Mouse (Mus musculus) large intestine, adult 2 months (tissue): ENCODE measurements at regions not wholly inside any gene's neighbourhood (a gene's known extent, or its start where the extent isn't known, plus 50 kb on each side); places are given as distances from the start of the nearest gene placed in this dataset.

Experiments used
- DNase-seq: peaks from one replicate; pipeline ENCODE4 v3.0.0-alpha.2; 2012; ENCODE audit warnings: low read depth, low spot score
- WGBS: fragments of 180-500 bp; shearing (Covaris S2); methylation state at CpG from one replicate; pipeline ENCODE4 v1.1.7; 2018; 5-methylcytosine and 5-hydroxymethylcytosine counted together

DNA sequence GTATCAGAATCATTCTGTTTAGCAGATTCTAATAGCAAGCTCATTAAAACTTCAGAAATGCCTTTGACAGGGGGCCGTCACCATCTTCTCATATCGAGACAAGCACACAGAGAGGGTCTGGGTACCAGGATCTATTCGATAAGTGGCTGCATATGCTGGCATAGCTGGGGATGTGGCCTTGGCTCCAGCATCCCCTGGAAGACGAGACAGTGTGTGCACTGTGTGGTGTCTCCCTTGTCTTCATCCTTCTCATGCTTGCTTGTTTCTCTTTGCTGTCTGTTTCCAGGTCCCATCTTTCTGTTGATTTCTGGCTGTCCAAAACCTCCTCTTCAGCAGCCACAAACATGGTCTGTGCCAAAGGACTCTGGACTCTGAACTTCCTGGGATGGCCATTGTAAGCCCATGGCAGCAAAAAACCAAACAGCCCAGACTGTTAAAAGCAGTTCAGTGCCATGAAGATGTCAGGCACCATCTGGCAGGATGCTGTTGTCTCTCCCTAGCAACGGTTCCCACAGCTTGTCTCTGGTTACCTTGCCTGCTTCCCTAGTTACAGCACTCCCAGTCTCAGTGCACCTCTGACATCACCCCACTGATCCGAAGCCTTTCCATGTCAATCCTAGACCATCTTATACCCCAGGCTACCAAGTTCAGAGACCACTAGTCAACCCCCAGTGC is 56.5 kb downstream of the Kctd12 start:
- 70% methylated on average over 6 of the region's 6 CpGs for WGBS
- DNase-seq = no peak

DNA sequence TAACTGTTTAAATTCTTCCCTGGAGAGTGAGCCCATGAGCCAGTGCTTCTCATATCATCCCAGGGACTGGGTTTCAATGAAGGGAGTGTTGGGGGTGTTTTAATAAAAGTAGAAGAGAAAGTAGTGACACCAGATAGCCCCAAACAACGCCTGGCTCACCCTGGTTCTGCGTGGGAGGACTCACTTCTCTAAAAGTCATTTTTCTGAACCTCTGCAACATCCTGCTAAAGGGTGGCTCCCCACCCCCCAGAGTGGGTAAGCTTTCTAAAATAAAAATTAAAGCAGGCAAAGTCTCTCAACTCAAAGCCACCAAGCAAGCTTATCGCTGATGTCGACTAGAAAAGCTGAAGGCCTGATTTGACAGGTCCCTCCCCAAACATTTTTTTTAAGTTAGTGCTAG is 57.8 kb downstream of the Kctd12 start:
- DNase-seq = no peak
- 87% methylated on average over 4 of the region's 4 CpGs for WGBS

DNA sequence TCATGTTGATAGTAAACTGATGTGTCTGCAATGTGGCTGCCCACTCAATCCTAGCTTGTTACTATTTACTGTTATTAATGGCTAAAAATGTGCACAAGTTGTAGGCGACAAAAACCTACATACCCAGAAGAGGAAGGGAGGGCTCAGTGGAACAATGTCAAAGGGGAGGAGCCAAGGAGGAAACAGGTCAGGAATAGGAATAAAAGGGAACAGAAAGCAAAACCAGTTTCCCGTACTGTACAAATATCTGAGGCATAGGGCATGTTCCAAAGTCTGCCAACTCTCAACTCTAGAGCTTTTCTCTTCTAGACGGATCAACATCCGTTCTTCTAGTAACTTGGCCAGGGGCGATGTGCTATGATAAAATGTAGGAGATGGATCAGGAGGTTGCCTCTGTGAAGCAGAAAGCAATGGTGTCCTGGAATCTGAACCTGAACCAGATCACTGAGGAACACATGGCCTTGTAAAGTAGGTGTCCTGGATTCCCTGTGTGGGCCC is 59.9 kb downstream of the Kctd12 start:
- WGBS = 43% methylated on average over 5 of the region's 5 CpGs

DNA sequence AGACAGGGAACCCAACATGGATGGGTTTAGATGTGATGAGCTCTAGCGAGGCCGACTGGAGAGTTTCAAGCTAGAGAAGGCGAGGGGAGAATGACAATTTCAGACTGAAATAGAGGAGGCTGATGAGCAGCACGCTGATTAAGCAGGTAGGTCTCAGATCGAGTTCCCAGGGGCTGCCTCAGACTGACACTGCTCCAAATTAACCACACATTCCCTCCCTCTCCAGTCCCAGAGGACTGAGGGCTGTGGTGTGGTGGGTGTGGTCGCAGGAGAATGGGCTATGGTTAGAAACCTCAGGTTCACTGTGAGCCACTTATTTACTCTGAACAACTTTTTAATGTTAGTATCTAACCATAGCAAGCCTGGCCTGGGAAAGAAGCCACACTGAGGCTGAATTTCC is 62.0 kb downstream of the Kctd12 start:
- DNase-seq = no peak
- 73% methylated on average over 6 of the region's 6 CpGs for WGBS

More for the DNA sequence above, 59.9 kb downstream of the Kctd12 start:
- DNase-seq = peak; percentile 35

DNA sequence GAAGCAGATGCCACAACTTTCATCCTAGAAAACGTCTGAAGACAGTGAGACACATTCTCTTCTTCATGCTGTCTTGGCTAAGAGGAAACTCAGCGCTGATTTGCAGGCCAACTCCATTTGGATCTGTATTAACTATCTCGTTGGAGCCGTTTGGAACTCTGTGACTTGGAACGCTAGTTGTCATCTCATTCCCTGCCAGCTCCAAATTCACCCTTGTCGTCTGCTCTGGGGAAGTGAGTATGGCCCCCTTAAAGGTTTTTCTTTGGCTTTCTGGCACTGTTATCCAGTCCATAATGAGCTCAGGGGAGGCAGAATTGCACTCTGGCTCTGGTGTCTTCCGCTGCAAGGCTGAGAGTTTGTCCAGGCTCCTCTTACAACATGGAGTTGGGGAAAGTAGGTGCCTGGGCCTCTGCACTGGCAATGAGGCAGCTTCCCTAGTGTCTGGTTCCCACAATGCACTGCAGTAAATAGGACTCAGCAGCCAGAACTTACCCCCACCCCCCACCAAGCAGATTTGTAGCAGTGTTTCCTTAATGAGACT is 63.1 kb downstream of the Kctd12 start:
- no peak for DNase-seq
- 80% methylated on average over 7 of the region's 7 CpGs for WGBS

DNA sequence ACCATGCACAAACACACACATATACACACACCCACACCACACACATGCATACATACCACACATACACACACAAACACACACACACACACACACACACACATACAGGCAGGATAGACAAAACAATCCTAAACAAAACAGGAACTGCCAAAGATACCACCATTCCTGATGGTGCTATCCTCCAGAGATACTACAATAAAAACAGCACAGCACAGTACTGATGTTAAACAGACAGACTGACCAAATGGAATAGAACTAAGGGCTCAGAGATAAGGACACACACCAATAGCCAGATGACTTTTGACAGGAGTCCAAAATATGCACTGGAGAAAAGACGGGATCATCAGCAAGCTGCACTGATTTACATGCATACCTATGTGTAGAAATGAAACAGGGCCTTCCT is 64.5 kb downstream of the Kctd12 start:
- 63% methylated on average over 1 of the region's 1 CpGs for WGBS
- no peak for DNase-seq

DNA sequence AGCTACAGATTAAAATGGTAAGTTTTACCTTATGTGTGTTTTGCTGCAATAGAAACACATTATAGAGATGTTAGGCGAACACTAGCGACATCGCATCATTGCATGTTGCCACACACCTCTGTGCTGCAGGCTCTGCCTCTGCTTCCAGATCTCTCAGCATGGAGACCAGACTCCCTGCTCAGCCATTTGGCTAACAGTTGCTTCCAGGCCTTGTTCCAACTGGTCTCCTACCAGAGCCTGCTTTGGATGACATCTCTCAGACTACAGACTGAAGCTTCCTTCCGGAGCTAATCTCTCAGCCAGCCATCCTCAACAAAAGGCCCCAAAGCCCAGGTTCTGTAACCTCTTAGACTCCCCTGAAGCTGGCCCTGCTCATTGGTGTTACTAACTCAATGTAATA is 66.5 kb downstream of the Kctd12 start:
- 90% methylated on average over 4 of the region's 4 CpGs for WGBS
- no peak for DNase-seq

DNA sequence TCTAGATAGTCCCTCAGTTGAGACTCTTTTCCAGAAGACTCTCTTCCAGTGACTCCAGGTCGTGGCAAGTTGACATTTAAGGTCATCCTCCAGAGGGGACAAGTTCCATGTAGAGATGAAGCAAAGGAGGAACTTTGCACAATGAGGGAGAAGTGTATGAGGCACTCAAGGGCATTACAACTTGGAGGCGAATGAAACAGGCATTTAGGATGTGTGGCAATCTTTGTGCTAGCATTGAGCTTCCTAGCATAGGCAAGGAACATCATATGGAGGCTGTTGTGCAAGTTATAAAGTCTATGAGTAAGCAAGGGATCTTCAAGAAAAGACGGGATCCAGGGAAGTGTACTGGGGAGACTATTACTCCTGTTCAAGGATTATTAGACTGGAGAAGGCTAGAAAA is 70.9 kb downstream of the Kctd12 start:
- DNase-seq = no peak
- 59% methylated on average over 3 of the region's 3 CpGs for WGBS

DNA sequence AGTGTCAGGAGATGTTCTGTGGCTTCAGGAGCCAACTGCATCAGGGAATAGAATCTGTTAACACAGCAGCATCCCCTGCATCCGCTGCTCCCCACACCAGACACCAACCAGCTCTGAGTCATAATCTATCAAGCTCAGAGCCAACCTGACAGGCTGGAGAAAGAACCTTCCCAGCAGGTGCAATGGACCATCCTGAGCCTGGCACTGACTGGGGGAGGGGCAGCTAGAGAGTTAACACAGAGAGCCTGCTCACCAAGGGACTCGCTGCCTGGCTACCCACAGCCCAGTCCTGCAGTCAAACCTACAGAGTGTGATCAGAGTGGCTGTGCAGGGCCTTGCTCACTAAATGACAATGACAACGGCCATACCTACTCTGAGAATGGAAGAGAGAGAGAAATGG is 73.4 kb downstream of the Kctd12 start:
- 79% methylated on average over 3 of the region's 3 CpGs for WGBS
- no peak for DNase-seq

DNA sequence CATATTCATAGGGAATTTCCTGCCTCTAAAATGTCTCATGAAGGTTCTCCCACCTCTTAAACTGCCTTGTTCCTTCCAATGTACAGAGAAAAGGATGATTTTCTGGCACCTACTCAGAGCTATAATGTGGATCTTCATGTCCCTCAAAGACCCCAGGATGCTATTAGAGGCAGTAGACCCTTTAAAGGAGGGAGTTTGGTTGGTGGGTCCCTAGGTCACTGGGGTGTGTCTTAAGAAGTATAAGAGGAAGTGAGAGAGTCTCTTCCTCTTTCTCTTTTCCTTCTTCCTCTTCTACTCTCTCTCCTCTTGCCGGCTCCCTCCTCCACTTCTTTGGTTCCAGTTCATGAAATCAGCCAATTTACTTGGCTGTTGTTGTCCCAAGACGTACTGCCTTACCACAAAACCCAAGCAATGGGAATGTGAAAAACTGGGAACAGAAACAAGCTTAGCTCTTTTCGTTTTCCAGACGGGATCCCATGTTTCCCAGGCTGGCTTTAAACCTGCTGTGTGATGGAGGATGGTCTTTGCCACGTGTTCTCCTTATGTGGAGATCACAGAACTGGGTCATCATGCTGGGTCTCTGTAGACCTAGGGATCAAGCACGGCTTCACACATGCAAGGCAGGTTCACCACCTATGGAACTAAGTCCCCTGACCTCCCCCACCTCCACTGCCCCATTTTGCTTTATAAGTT is 74.9 kb downstream of the Kctd12 start:
- DNase-seq = no peak
- WGBS = 75% methylated on average over 6 of the region's 6 CpGs

DNA sequence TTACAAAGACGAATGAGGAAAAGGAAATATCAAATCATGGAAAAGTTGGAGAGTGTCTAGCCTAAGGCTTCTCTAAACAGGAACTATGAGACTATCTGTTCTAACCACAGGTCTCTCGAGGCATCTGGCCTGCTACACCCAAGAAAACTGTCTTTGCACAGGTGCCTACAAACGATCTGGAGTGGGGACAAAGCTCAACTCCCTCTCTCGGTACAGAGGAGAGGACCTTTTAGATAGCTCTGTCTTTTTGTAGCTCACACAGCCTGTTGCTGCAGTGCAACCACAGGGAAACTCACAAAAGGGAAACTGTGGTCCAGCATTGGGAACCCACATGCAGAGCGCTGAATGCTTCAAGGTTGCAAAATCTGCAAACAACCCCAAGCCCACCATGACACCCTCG is 75.6 kb downstream of the Kctd12 start:
- no peak for DNase-seq
- 46% methylated on average over 6 of the region's 6 CpGs for WGBS

DNA sequence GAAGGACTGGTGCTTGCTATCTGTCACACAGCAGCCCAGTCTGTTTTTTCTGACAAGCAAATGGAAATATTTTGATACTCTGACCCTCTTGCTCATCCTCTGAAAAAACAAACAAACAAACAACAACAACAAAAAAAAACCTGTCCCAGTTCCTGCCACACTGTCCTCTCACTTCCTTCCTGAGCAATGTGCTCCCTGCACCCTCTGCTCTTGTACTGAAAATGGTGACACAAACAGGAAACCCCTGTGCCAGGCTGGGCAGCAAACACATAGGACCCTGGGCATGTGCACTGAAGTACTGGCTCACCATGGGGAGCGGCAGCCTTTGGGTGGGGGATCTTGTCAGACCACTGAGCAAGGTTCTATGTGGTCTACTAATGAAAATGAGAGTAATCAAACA is 76.2 kb downstream of the Kctd12 start:
- 95% methylated on average over 1 of the region's 1 CpGs for WGBS
- DNase-seq = no peak

DNA sequence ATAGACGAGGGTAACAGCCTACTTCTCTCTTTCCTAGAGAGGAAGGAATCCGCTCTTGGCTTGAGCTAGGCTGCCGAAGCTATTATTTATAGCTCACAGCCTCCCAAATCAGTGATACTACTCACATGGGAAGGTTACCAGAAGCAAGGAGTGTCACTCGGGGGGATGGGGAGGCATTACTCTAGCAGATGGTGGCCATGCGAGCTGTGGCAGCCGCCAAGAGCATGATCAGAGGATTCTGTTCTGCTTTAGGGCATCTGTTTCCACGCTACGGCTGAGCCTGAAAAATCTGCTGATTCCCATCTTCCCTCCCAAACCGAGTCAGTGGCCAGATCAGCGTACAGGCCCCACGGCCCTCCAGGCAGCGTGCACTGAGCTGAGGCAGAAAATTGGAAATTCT is 79.5 kb downstream of the Kctd12 start:
- no peak for DNase-seq
- 53% methylated on average over 12 of the region's 12 CpGs for WGBS

DNA sequence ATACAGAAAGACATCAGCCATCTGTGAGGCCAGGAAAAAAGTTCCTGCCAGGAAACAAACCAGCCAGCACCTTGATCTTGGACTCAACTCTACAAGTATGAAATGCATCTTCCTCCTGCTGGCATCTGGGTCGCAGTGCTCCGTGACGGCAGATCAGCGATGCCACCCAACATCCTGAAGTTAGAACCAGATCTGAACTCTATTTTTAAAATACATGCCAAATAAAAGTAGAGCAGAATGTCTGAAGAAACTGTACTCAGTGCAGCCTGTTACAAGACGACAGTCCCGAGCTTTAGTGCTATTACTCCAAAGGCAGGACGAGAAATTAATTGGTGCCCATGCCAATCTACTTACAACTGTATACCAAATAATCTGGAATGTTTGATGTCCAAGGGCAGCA is 80.2 kb downstream of the Kctd12 start:
- 76% methylated on average over 7 of the region's 7 CpGs for WGBS

DNA sequence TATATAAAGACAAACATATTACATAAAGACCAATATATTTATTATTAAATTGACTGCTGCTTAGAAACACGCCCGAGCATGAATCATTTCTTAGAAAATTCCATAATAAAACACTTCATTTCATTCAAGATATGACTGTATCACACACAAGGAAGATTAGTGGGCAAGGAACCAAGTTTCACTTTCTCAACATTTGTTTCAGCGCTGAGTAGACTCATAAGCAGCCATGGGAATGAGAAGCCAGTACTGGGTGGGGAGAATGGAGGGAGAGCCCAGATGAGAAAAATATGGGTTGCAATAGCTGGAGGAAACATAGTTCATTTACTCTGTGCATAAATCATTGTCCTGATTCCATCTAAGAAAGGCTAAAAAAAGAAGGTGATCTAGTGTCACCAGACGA is 84.0 kb downstream of the Kctd12 start:
- 30% methylated on average over 4 of the region's 4 CpGs for WGBS

More for the DNA sequence above, 80.2 kb downstream of the Kctd12 start:
- no peak for DNase-seq

DNA sequence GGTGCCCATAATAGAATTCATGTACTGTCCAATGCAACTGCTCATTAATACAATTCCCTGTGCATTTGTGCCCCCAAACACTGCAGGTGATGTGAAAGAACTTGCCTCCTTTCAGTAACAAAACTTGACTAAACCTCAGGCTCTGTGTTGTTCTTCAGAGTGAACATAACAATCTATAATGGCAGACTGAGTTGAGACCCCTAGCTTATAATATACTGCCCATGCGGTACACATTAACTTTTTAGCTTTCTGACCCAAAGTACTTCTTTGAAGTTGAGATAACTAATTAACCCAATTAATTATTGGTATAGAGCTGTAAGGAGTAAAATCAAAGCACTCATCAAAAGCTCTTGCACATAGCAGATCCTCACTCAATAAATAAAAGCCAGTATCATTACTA is 85.4 kb downstream of the Kctd12 start:
- no peak for DNase-seq
- WGBS = 92% methylated on average over 1 of the region's 1 CpGs

More for the DNA sequence above, 84.0 kb downstream of the Kctd12 start:
- peak; percentile 25 for DNase-seq

DNA sequence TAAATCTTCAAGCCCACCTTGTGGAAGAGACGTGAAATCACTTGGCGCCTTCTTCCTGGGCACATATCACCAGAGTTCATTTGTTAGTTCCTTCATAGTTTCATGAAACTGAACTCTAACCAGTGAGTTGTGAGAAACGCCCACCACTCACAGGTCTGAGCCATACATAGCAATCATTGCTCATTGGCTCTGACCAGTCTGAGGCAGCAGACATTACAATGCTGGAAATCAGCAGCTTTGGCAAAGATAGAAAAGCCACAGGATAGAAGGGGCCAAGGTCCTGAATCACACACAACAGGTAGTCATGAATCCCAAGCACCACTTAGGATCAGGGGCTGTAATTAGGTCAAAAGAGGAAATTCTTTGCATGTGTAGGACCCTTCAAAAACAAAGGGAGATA is 85.9 kb downstream of the Kctd12 start:
- DNase-seq = no peak
- WGBS = 84% methylated on average over 3 of the region's 3 CpGs

DNA sequence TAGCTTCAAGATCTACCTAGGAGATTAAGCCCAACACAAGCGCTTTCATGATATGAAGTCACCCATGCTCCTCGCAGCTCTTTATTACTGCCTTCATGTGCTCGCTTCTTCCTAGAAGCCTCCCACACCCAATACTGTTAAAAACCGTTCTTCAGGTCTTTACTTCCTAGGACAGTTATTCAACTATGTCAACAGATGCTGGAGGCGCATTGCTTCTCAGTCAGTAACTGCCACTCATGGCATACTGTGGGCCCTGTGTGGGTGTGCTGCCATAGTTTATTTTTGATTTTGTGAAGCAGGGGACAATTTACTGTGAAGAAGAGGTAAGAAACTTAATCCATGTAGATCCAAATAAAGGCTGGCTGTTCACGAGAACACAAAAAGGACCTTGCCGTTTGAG is 89.2 kb downstream of the Kctd12 start:
- WGBS = 86% methylated on average over 7 of the region's 7 CpGs
- DNase-seq = no peak

DNA sequence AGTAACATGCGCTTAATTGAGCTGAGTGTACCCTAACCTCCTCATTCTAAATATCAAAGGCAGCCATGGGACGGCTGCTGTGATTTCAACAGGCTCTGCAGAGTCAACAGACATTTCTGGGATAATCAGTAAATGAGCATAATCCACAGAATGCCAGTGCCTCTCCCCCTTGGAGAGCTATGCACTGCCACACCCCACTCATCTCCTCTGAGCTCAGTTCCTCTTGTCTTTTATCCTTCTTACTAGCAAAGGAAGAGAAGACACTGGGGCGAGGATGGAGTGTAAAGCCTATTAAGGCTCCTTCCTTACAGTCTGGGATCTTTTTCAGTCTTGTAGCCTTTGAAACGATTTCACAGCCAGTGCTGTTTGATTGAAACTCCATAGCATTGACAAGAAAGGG is 90.9 kb downstream of the Kctd12 start:
- no peak for DNase-seq
- 54% methylated on average over 4 of the region's 4 CpGs for WGBS

DNA sequence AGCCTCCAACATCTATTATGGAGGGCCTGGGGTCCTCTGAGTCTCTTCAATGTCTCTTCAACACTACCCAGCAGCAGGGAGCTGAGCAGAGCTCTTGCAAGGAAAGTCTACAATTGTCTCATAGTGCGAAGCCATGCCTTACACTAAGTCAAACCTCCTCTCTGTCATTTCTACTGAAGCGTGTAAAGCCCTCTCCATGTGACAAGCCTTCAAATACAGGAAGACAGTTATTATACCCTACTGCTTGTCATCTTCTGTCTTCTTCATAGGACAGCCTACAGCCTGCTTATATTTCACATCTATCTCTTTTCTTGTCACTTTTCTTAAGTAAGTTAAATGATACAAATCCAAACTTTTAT is 97.2 kb downstream of the Kctd12 start:
- DNase-seq = no peak
- WGBS = 89% methylated on average over 2 of the region's 2 CpGs

DNA sequence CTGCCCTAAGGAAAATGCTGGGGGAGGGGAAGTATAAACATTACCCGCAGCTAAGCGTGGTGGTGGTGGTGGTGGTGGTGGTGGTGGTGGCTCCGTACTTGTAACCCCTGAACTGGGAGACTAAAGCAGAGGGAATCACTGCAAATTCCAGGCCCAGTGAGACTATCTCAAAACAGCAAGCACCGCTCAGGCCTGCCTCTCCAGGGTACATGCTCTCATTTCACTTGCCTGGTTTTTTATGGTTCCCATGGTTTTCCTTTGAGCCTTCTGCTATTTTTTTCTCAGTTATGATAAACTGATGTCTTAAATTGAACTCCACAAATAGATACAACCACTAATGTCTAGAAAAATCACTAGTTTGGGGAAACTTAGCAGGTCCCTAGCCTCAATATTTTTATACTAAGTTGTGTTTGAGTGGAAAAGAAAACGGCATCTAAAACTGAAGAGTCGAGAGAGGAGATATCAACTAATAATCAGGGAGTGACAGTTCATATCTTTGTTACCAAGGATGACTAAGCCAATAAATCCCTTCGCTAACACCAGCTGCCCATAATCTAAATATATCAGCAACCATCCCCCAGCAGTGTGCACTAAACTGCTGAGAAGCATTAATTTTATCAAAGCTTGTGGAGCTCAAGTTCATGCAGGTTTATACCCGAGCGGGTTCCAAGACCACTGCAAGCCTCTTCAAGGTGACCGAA is 97.7 kb downstream of the Kctd12 start:
- WGBS = 78% methylated on average over 10 of the region's 10 CpGs
- no peak for DNase-seq
